Mouse (Mus musculus): ENCODE measurements at regions not wholly inside any gene's neighbourhood (a gene's known extent, or its start where the extent isn't known, plus 50 kb on each side); places are given as distances from the start of the nearest gene placed in this dataset.

DNA sequence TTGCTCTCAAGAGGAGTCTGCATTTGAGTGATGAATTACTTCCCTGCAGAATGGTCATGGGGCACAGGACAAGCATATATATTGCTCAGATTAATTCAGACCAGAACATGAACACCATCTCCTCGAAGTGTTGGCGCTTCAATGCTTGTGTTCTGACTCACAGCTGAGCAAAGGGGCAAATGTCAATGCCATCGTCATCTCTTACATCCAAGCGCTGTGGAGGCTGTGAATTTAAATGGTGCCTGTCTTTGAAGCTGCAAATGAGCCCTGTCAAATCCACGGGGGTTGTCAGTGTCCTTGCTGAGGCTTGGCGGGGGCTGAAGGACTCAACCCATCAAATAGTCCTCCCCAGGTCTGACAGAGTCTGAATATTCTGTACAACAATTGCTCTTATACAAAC lies 261.2 kb downstream of the Rngtt start:
- no peak for TF ChIP-seq POLR2A (IDR thresholded peaks at IDR 0.05; ENCODE audit: borderline replicate concordance, low read depth, low read length)
- no peak for TF ChIP-seq CTCF (IDR thresholded peaks at IDR 0.05; ENCODE audit: low read depth, low read length)

All from bone marrow macrophage, adult 2 months (primary cell).